Mouse (Mus musculus): Measurements from ENCODE around the gene Rbm39. TPM values are rescaled to one million over a fixed set of nuclear protein-coding genes. Genes with fewer than 3 reads are reported as not detected.

Rbm39 gene
- total and polyA plus RNA-seq, 3 experiments: 212 to 417 (median 376) TPM

DNA sequence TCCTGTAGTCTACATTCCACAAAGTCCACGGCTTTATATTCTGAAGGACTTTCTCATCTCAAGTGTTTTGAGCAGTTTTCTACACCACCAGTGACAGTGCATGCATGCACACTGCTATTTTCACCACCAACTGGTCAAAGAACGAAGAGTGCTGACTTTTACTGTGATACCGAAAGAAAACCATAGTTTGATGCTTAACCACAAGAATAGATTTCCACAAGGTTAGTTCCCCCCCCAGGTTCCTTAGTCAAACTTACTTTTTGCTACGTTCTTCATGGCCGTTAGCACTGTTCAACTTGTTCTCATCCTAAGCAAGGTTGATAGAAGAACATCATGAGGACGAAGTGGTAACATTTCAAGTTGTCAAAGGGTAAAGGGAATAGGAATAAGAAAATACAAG is 3.0 kb downstream of the Rbm39 start:
- Histone ChIP-seq H3K4me3 (replicated peaks in 1 of 3; ENCODE audit: low read depth in 2 of 3, low read length in 2 of 3, poor library complexity in 1 of 3) (peak overlapping the region; percentile 59 to 94 (median 61)), H3K27me3 (replicated peaks) (no peaks in the 10 kb centered on the region), H3K4me2 (ENCODE audit: insufficient read depth, low read depth, poor library complexity, severe bottlenecking) (peak overlapping the region; percentile 99), H3K79me2 (replicated peaks; ENCODE audit: control insufficient read depth, extremely low read depth, insufficient read depth, poor library complexity, severe bottlenecking) (peaks cover 50% of the 10 kb centered on the region), H3K36me3 (replicated peaks in 1 of 2; ENCODE audit: control insufficient read depth in 1 of 2, insufficient read depth in 1 of 2, low read length in 1 of 2) (peaks cover 25 to 63% of the 10 kb centered on the region in 2 experiments), H3K4me1 (ENCODE audit: control insufficient read depth in 1 of 2, insufficient read depth in 2 of 2) (peaks cover 0 to 44% of the 10 kb centered on the region in 2 experiments; a peak in 2 of 4 replicates), H3K9ac (ENCODE audit: insufficient read depth, low read depth) (peak overlapping the region; percentile 84), H3K9me3 (replicated peaks; ENCODE audit: low read length) (no peaks in the 10 kb centered on the region), H3K27ac (ENCODE audit: insufficient read depth, low read depth) (no peak overlapping the region)
- DNase-seq (ENCODE audit: extremely low read depth): no peak
- no peak for TF ChIP-seq SIN3A (IDR thresholded peaks at IDR 0.05; ENCODE audit: low read length)
- no peak for TF ChIP-seq KAT2A (IDR thresholded peaks at IDR 0.05; ENCODE audit: insufficient replicate concordance, low read length)
- TF ChIP-seq CHD1 (IDR thresholded peaks at IDR 0.05; ENCODE audit: low read depth, low read length): no peak
- no peak for TF ChIP-seq USF2 (conservative IDR thresholded peaks at IDR 0.05; ENCODE audit: low read depth, low read length)
- no peak for TF ChIP-seq MYC (IDR thresholded peaks at IDR 0.05; ENCODE audit: low read depth, low read length)
- TF ChIP-seq TCF12 (IDR thresholded peaks at IDR 0.05; ENCODE audit: low read depth, low read length): no peak
- TF ChIP-seq POLR2A (IDR thresholded peaks at IDR 0.05; ENCODE audit: low read depth, low read length): no peak
- TF ChIP-seq MAZ (IDR thresholded peaks at IDR 0.05; ENCODE audit: low read depth, low read length): no peak
- TF ChIP-seq ZNF384 (IDR thresholded peaks at IDR 0.05; ENCODE audit: low read depth, low read length): no peak
- no peak for TF ChIP-seq BHLHE40 (IDR thresholded peaks at IDR 0.05; ENCODE audit: low read depth, low read length)
- in situ Hi-C loops (cut with MboI; ENCODE audit: low pct_ligation_motif_present, low pct_unique_long_range_greater_than_20kb, low sequenced_read_pairs): no loop called here
- dilution Hi-C loops (cut with MboI; ENCODE audit: extremely low pct_ligation_motif_present, extremely low pct_unique_long_range_greater_than_20kb, low sequenced_read_pairs): no loop called here

DNA sequence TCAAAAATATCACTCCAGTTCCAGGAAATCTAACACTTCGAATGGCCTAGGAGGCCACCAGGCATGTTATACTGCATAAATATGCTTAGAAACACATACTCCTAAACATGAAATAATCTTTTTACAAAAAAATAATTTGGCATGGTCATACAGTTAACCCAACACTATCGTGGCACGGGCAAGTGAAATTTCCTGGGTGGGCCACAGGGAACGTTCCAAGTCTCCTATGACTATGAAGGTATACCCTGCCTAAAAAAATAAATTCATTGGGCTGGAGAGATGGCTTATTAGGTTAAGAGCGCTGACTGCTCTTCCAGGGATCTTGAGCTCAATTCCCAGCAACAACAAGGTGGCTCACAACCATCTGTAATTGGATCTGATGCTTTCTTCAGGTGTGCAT is 13.5 kb downstream of the Rbm39 start:
- no peaks in the 10 kb centered on the region for H3K27me3 ChIP-seq (replicated peaks)
- in situ Hi-C loops (cut with MboI; ENCODE audit: low pct_ligation_motif_present, low pct_unique_long_range_greater_than_20kb, low sequenced_read_pairs): no loop called here
- DNase-seq (ENCODE audit: extremely low read depth): no peak
- no peaks in the 10 kb centered on the region for H3K9me3 ChIP-seq (replicated peaks; ENCODE audit: low read length)
- no peaks in the 10 kb centered on the region; a peak in 1 of 4 replicates for H3K4me1 ChIP-seq (ENCODE audit: control insufficient read depth in 1 of 2, insufficient read depth in 2 of 2)
- no peak overlapping the region for H3K4me3 ChIP-seq (replicated peaks in 1 of 3; ENCODE audit: low read depth in 2 of 3, low read length in 2 of 3, poor library complexity in 1 of 3)
- H3K36me3 ChIP-seq (replicated peaks in 1 of 2; ENCODE audit: control insufficient read depth in 1 of 2, insufficient read depth in 1 of 2, low read length in 1 of 2): peaks cover 50 to 83% of the 10 kb centered on the region in 2 experiments
- peaks cover 68% of the 10 kb centered on the region for H3K79me2 ChIP-seq (replicated peaks; ENCODE audit: control insufficient read depth, extremely low read depth, insufficient read depth, poor library complexity, severe bottlenecking)
- TF ChIP-seq TCF12 (IDR thresholded peaks at IDR 0.05; ENCODE audit: low read depth, low read length) (no peak), CHD1 (IDR thresholded peaks at IDR 0.05; ENCODE audit: low read depth, low read length) (0 out of 2 replicates have a peak, but pooled peaks have one; percentile 39), EP300 (IDR thresholded peaks at IDR 0.05; ENCODE audit: low read length) (no peak), MYC (IDR thresholded peaks at IDR 0.05; ENCODE audit: low read depth, low read length) (no peak), POLR2AphosphoS2 (IDR thresholded peaks at IDR 0.05; ENCODE audit: low read depth, low read length) (0 out of 2 replicates have a peak, but pooled peaks have one; percentile 64), JUND (conservative IDR thresholded peaks at IDR 0.05; ENCODE audit: low read depth, low read length) (no peak)
- dilution Hi-C loops (cut with MboI; ENCODE audit: extremely low pct_ligation_motif_present, extremely low pct_unique_long_range_greater_than_20kb, low sequenced_read_pairs): no loop called here
- H3K4me2 ChIP-seq (ENCODE audit: insufficient read depth, low read depth, poor library complexity, severe bottlenecking): no peak overlapping the region
- no peak overlapping the region for H3K9ac ChIP-seq (ENCODE audit: insufficient read depth, low read depth)
- H3K27ac ChIP-seq (ENCODE audit: insufficient read depth, low read depth): no peak overlapping the region

GRCm38 (mm10) chr2:156165478-156165877 is 14.6 kb downstream of the Rbm39 start:
- TF ChIP-seq HCFC1 (IDR thresholded peaks at IDR 0.05; ENCODE audit: low read depth, low read length) (no peak), CHD2 (IDR thresholded peaks at IDR 0.05; ENCODE audit: low read length) (no peak), E2F4 (IDR thresholded peaks at IDR 0.05; ENCODE audit: insufficient replicate concordance, low read depth, low read length) (no peak), RCOR1 (conservative IDR thresholded peaks at IDR 0.05; ENCODE audit: low read depth, low read length) (no peak), NELFE (IDR thresholded peaks at IDR 0.05; ENCODE audit: low read depth, low read length) (no peak), CTCF (conservative IDR thresholded peaks at IDR 0.05 in 1 of 2, IDR thresholded peaks at IDR 0.05 in 1 of 2; ENCODE audit: low read depth in 2 of 2, low read length in 2 of 2) (no peak), JUND (conservative IDR thresholded peaks at IDR 0.05; ENCODE audit: low read depth, low read length) (no peak), ZMIZ1 (IDR thresholded peaks at IDR 0.05; ENCODE audit: low read depth, low read length) (no peak), MAFK (IDR thresholded peaks at IDR 0.05; ENCODE audit: insufficient replicate concordance, low read length) (no peak), SMC3 (IDR thresholded peaks at IDR 0.05; ENCODE audit: low read depth, low read length) (no peak), USF2 (conservative IDR thresholded peaks at IDR 0.05; ENCODE audit: low read depth, low read length) (no peak), KAT2A (IDR thresholded peaks at IDR 0.05; ENCODE audit: insufficient replicate concordance, low read length) (no peak), ZKSCAN1 (IDR thresholded peaks at IDR 0.05; ENCODE audit: borderline replicate concordance, low read depth, low read length) (no peak)
- H3K79me2 ChIP-seq (replicated peaks; ENCODE audit: control insufficient read depth, extremely low read depth, insufficient read depth, poor library complexity, severe bottlenecking): peaks cover 65% of the 10 kb centered on the region
- dilution Hi-C loops (cut with MboI; ENCODE audit: extremely low pct_ligation_motif_present, extremely low pct_unique_long_range_greater_than_20kb, low sequenced_read_pairs) (no loop called here), in situ Hi-C loops (cut with MboI; ENCODE audit: low pct_ligation_motif_present, low pct_unique_long_range_greater_than_20kb, low sequenced_read_pairs) (no loop called here)
- H3K9ac ChIP-seq (ENCODE audit: insufficient read depth, low read depth): no peak overlapping the region
- no peak overlapping the region for H3K4me2 ChIP-seq (ENCODE audit: insufficient read depth, low read depth, poor library complexity, severe bottlenecking)
- no peak overlapping the region for H3K27ac ChIP-seq (ENCODE audit: insufficient read depth, low read depth)
- DNase-seq (ENCODE audit: extremely low read depth): no peak
- no peaks in the 10 kb centered on the region for H3K9me3 ChIP-seq (replicated peaks; ENCODE audit: low read length)
- H3K27me3 ChIP-seq (replicated peaks): no peaks in the 10 kb centered on the region
- no peaks in the 10 kb centered on the region; a peak in 1 of 4 replicates for H3K4me1 ChIP-seq (ENCODE audit: control insufficient read depth in 1 of 2, insufficient read depth in 2 of 2)
- H3K36me3 ChIP-seq (replicated peaks in 1 of 2; ENCODE audit: control insufficient read depth in 1 of 2, insufficient read depth in 1 of 2, low read length in 1 of 2): peaks cover 48 to 89% of the 10 kb centered on the region in 2 experiments
- no peak overlapping the region for H3K4me3 ChIP-seq (replicated peaks in 1 of 3; ENCODE audit: low read depth in 2 of 3, low read length in 2 of 3, poor library complexity in 1 of 3)
